Mouse (Mus musculus): Measurements from ENCODE around the gene Fbxl15. TPM values are rescaled to one million over a fixed set of nuclear protein-coding genes. Genes with fewer than 3 reads are reported as not detected.

The Fbxl15 gene
- polyA plus RNA-seq, 1 experiment from 2014 or later: 14.2 TPM

GRCm38 (mm10) chr19:46362104-46362503 is 34.1 kb downstream of the Fbxl15 start:
- Histone ChIP-seq H3K4me3 (ENCODE audit: low read length) (no peak overlapping the region), H3K4me1 (ENCODE audit: control insufficient read depth, insufficient read depth, low read length) (peaks cover 8% of the 10 kb centered on the region), H3K27ac (ENCODE audit: low read depth, low read length) (no peak overlapping the region), H3K9me3 (ENCODE audit: control insufficient read depth, low read length) (no peaks in the 10 kb centered on the region), H3K4me2 (replicated peaks; ENCODE audit: low read depth, low read length) (no peak overlapping the region), H3K27me3 (ENCODE audit: control insufficient read depth, insufficient read depth, low read length) (peaks cover 3% of the 10 kb centered on the region; the same call in 1 of the 2 replicates), H3K9ac (ENCODE audit: low read depth, low read length) (no peak overlapping the region), H3K36me3 (ENCODE audit: control insufficient read depth, insufficient read depth, low read length) (no peaks in the 10 kb centered on the region)
- WGBS: 88% methylated on average over 8 of the region's 8 CpGs
- ATAC-seq (ENCODE audit: low FRiP score, low TSS enrichment): no peak

- Histone ChIP-seq H3K27ac (ENCODE audit: low read depth, low read length) (no peak overlapping the region), H3K4me2 (replicated peaks; ENCODE audit: low read depth, low read length) (no peak overlapping the region), H3K9ac (ENCODE audit: low read depth, low read length) (no peak overlapping the region), H3K36me3 (ENCODE audit: control insufficient read depth, insufficient read depth, low read length) (no peaks in the 10 kb centered on the region), H3K4me1 (ENCODE audit: control insufficient read depth, insufficient read depth, low read length) (no peaks in the 10 kb centered on the region), H3K27me3 (ENCODE audit: control insufficient read depth, insufficient read depth, low read length) (no peaks in the 10 kb centered on the region), H3K4me3 (ENCODE audit: low read length) (no peak overlapping the region), H3K9me3 (ENCODE audit: control insufficient read depth, low read length) (no peaks in the 10 kb centered on the region)
- WGBS: 88% methylated on average over 11 of the region's 11 CpGs
- ATAC-seq (ENCODE audit: low FRiP score, low TSS enrichment): no peak
Observed at GRCm38 (mm10) chr19:46363294-46364009, 35.5 kb downstream of the Fbxl15 start.

GRCm38 (mm10) chr19:46367798-46368590 is 40.0 kb downstream of the Fbxl15 start:
- Histone ChIP-seq H3K4me1 (ENCODE audit: control insufficient read depth, insufficient read depth, low read length) (no peaks in the 10 kb centered on the region), H3K9ac (ENCODE audit: low read depth, low read length) (no peak overlapping the region), H3K36me3 (ENCODE audit: control insufficient read depth, insufficient read depth, low read length) (no peaks in the 10 kb centered on the region), H3K9me3 (ENCODE audit: control insufficient read depth, low read length) (no peaks in the 10 kb centered on the region), H3K4me3 (ENCODE audit: low read length) (no peak overlapping the region), H3K27ac (ENCODE audit: low read depth, low read length) (no peak overlapping the region), H3K4me2 (replicated peaks; ENCODE audit: low read depth, low read length) (no peak overlapping the region), H3K27me3 (ENCODE audit: control insufficient read depth, insufficient read depth, low read length) (no peaks in the 10 kb centered on the region)
- ATAC-seq (ENCODE audit: low FRiP score, low TSS enrichment): no peak
- 82% methylated on average over 23 of the region's 23 CpGs for WGBS

- ATAC-seq (ENCODE audit: low FRiP score, low TSS enrichment): peak; percentile 80; the same call in 1 of the 2 replicates
- Histone ChIP-seq H3K27me3 (ENCODE audit: control insufficient read depth, insufficient read depth, low read length) (no peaks in the 10 kb centered on the region), H3K27ac (ENCODE audit: low read depth, low read length) (no peak overlapping the region), H3K4me3 (ENCODE audit: low read length) (no peak overlapping the region), H3K9ac (ENCODE audit: low read depth, low read length) (no peak overlapping the region), H3K36me3 (ENCODE audit: control insufficient read depth, insufficient read depth, low read length) (no peaks in the 10 kb centered on the region), H3K4me2 (replicated peaks; ENCODE audit: low read depth, low read length) (no peak overlapping the region), H3K4me1 (ENCODE audit: control insufficient read depth, insufficient read depth, low read length) (no peaks in the 10 kb centered on the region), H3K9me3 (ENCODE audit: control insufficient read depth, low read length) (no peaks in the 10 kb centered on the region)
- WGBS: 8% methylated on average over 4 of the region's 4 CpGs
Observed at GRCm38 (mm10) chr19:46369204-46369603, 41.2 kb downstream of the Fbxl15 start.

- Histone ChIP-seq H3K4me1 (ENCODE audit: control insufficient read depth, insufficient read depth, low read length) (no peaks in the 10 kb centered on the region), H3K4me3 (ENCODE audit: low read length) (no peak overlapping the region), H3K9ac (ENCODE audit: low read depth, low read length) (no peak overlapping the region), H3K36me3 (ENCODE audit: control insufficient read depth, insufficient read depth, low read length) (peaks cover 31% of the 10 kb centered on the region), H3K9me3 (ENCODE audit: control insufficient read depth, low read length) (no peaks in the 10 kb centered on the region), H3K4me2 (replicated peaks; ENCODE audit: low read depth, low read length) (no peak overlapping the region), H3K27ac (ENCODE audit: low read depth, low read length) (no peak overlapping the region), H3K27me3 (ENCODE audit: control insufficient read depth, insufficient read depth, low read length) (no peaks in the 10 kb centered on the region)
- ATAC-seq (ENCODE audit: low FRiP score, low TSS enrichment): peak; percentile 55
- 49% methylated on average over 21 of the region's 21 CpGs for WGBS
Observed at GRCm38 (mm10) chr19:46374477-46375088, 46.6 kb downstream of the Fbxl15 start.

- 79% methylated on average over 5 of the region's 5 CpGs for WGBS
- ATAC-seq (ENCODE audit: low FRiP score, low TSS enrichment): no peak
- H3K9me3 ChIP-seq (ENCODE audit: control insufficient read depth, low read length): no peaks in the 10 kb centered on the region
Observed at GRCm38 (mm10) chr19:46375489-46375888, 47.5 kb downstream of the Fbxl15 start.

GRCm38 (mm10) chr19:46375891-46376290 is 47.9 kb downstream of the Fbxl15 start:
- Histone ChIP-seq H3K27me3 (ENCODE audit: control insufficient read depth, insufficient read depth, low read length) (no peaks in the 10 kb centered on the region), H3K9me3 (ENCODE audit: control insufficient read depth, low read length) (no peaks in the 10 kb centered on the region), H3K36me3 (ENCODE audit: control insufficient read depth, insufficient read depth, low read length) (peaks cover 44% of the 10 kb centered on the region), H3K9ac (ENCODE audit: low read depth, low read length) (no peak overlapping the region), H3K4me2 (replicated peaks; ENCODE audit: low read depth, low read length) (no peak overlapping the region), H3K4me3 (ENCODE audit: low read length) (no peak overlapping the region), H3K4me1 (ENCODE audit: control insufficient read depth, insufficient read depth, low read length) (no peaks in the 10 kb centered on the region), H3K27ac (ENCODE audit: low read depth, low read length) (no peak overlapping the region)
- 59% methylated on average over 4 of the region's 4 CpGs for WGBS
- no peak for ATAC-seq (ENCODE audit: low FRiP score, low TSS enrichment)

More at GRCm38 (mm10) chr19:46375489-46375888, 47.5 kb downstream of the Fbxl15 start:
- Histone ChIP-seq H3K36me3 (ENCODE audit: control insufficient read depth, insufficient read depth, low read length) (peaks cover 40% of the 10 kb centered on the region), H3K4me3 (ENCODE audit: low read length) (no peak overlapping the region), H3K27me3 (ENCODE audit: control insufficient read depth, insufficient read depth, low read length) (no peaks in the 10 kb centered on the region), H3K4me2 (replicated peaks; ENCODE audit: low read depth, low read length) (no peak overlapping the region), H3K9ac (ENCODE audit: low read depth, low read length) (no peak overlapping the region), H3K4me1 (ENCODE audit: control insufficient read depth, insufficient read depth, low read length) (no peaks in the 10 kb centered on the region), H3K27ac (ENCODE audit: low read depth, low read length) (no peak overlapping the region)

Measured in kidney, embryonic 14.5 days (tissue).